Mouse (Mus musculus) right cerebral cortex, postnatal 36 days (tissue): ENCODE data around the gene Ctsa.
"Not testable (repeated sequence)": the region's sequence is repeated elsewhere in the genome, so short reads cannot be mapped to it uniquely, and the experiment has no call there.

Experiments
- DNase-seq, 2 experiments: peaks; one replicate each; pipeline ENCODE4 v3.0.0; 2022; ENCODE audit warnings: low spot score in 2 of 2, mixed read lengths in 1 of 2

Ctsa gene

GRCm38 (mm10) chr2:164832748-164833301 is at the start of gene Ctsa:
TSS of gene Ctsa (plus strand) at chr2:164832873.
- DNase-seq: peak; percentile 73 to 76

- no peak for DNase-seq
Measured at GRCm38 (mm10) chr2:164783926-164784581, 48.6 kb upstream of the Ctsa start.

- no peak for DNase-seq
Measured at GRCm38 (mm10) chr2:164784869-164785420, 47.7 kb upstream of the Ctsa start.

- peak; percentile 82 to 85 for DNase-seq
Measured at GRCm38 (mm10) chr2:164785481-164786387, 46.9 kb upstream of the Ctsa start, which contains the start of gene Snx21. TSS of gene Snx21 (plus strand) at chr2:164785823.

- DNase-seq: no peak
Measured at GRCm38 (mm10) chr2:164786388-164786885, 46.2 kb upstream of the Ctsa start.

- no peak for DNase-seq
Measured at GRCm38 (mm10) chr2:164787032-164787431, 45.6 kb upstream of the Ctsa start.

GRCm38 (mm10) chr2:164787779-164788178 is 44.9 kb upstream of the Ctsa start:
- DNase-seq: no peak

GRCm38 (mm10) chr2:164788411-164788810 is 44.3 kb upstream of the Ctsa start:
- no peak for DNase-seq

- no peak for DNase-seq
Measured at GRCm38 (mm10) chr2:164790451-164790850, 42.2 kb upstream of the Ctsa start.

GRCm38 (mm10) chr2:164791841-164792261 is 40.8 kb upstream of the Ctsa start:
- no peak for DNase-seq

- no peak for DNase-seq
Measured at GRCm38 (mm10) chr2:164792400-164793190, 40.1 kb upstream of the Ctsa start.

GRCm38 (mm10) chr2:164793236-164793635 is 39.4 kb upstream of the Ctsa start:
- DNase-seq: no peak

GRCm38 (mm10) chr2:164793772-164794171 is 38.9 kb upstream of the Ctsa start:
- no peak for DNase-seq

- peak; percentile 71 to 74 for DNase-seq
Measured at GRCm38 (mm10) chr2:164794293-164794692, 38.4 kb upstream of the Ctsa start.

GRCm38 (mm10) chr2:164795868-164796267 is 36.8 kb upstream of the Ctsa start:
- DNase-seq: no peak

- DNase-seq: not testable (repeated sequence)
Measured at GRCm38 (mm10) chr2:164798554-164798953, 34.1 kb upstream of the Ctsa start.

- DNase-seq: no peak
Measured at GRCm38 (mm10) chr2:164800252-164801004, 32.2 kb upstream of the Ctsa start.

GRCm38 (mm10) chr2:164803201-164803920 is 29.3 kb upstream of the Ctsa start:
- no peak for DNase-seq

GRCm38 (mm10) chr2:164803921-164804313 is 28.8 kb upstream of the Ctsa start:
- no peak for DNase-seq
